ENCODE assay signal across 12 mouse cellular contexts in the genomic region with DNA sequence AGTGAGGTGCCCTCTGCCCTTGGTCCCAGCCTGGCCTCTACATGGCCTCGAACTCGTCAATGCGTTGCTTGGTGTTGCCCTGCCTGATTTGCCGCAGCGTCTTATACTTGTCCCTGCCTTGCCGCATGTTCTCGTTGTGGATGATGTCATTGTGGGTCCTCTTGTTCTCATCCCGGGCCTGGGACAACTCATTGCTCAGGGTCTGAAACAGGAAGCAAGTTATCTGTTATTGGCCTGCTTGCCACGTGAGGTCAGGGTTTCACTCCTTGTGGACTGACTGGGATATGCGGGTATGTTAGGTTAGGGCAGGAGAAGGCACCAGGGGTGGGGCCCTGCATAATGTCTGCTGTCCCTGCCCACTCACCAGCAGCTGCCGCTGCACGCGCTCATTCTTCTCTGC. TPM values are rescaled to one million over a fixed set of nuclear protein-coding genes. Genes with fewer than 3 reads are reported as not detected.
DNase-seq lines count a peak whose midpoint lies in the region; ATAC-seq and TF ChIP-seq lines count a peak whose summit lies in the region.
"Had no signal": no experiment of that assay in that cellular context is flagged by ENCODE, and none has a peak within 500 bp of the region (broad histone marks: within the 10 kb centered on the region; RNA-seq: fewer than 3 reads in every experiment).

No protein-coding gene starts in this region.

- H3K27me3 ChIP-seq in heart, embryonic 10.5 days (ENCODE audit: insufficient read depth, poor library complexity, severe bottlenecking), result no peaks in the 10 kb centered on the region
- no peaks in the 10 kb centered on the region for H3K27me3 ChIP-seq in lung, postnatal 0 days (replicated peaks; ENCODE audit: insufficient read depth, low read length)
- no peaks in the 10 kb centered on the region for H3K27me3 ChIP-seq in liver, embryonic 11.5 days (replicated peaks; ENCODE audit: control insufficient read depth, insufficient read depth, low read length)
- H3K27me3 ChIP-seq: heart, embryonic 12.5 days; liver, embryonic 13.5 days had no signal

- no peak for ATAC-seq in lung, postnatal 0 days
- no peak for ATAC-seq in liver, embryonic 11.5 days (replicated peaks; ENCODE audit: low FRiP score)

- H3K4me1 ChIP-seq in heart, embryonic 10.5 days, result peaks cover 50% of the 10 kb centered on the region
- peaks cover 11% of the 10 kb centered on the region; the same call in 1 of the 2 replicates for H3K4me1 ChIP-seq in lung, postnatal 0 days (ENCODE audit: insufficient read depth, low read depth, low read length)
- peaks cover 5% of the 10 kb centered on the region for H3K4me1 ChIP-seq in liver, embryonic 11.5 days (replicated peaks; ENCODE audit: control insufficient read depth, insufficient read depth, low read length)

- DNase-seq in heart, embryonic 10.5 days (ENCODE audit: low spot score), result peak; percentile 74
- no peak for DNase-seq in heart, adult 8-10 months (ENCODE audit: low spot score)
- DNase-seq in lung, postnatal 0 days (ENCODE audit: low spot score), result no peak
- DNase-seq in lung, postnatal 25 days (ENCODE audit: low spot score), result no peak
- peak; percentile 17 for DNase-seq in thymus, postnatal 4 days
- DNase-seq in thymus, adult 18-20 months, result no peak
- DNase-seq in liver, embryonic 11.5 days (ENCODE audit: low spot score), result peak; percentile 27
- DNase-seq in gastrocnemius, adult 2 months, result no peak
- DNase-seq: cerebellum, adult 9-10 months; liver, embryonic 13.5 days had no signal

- 86% methylated on average over 13 of the region's 13 CpGs for WGBS in heart, embryonic 10.5 days
- WGBS in lung, postnatal 0 days, result 86% methylated on average over 13 of the region's 13 CpGs
- WGBS in liver, embryonic 11.5 days, result 81% methylated on average over 13 of the region's 13 CpGs

- intact Hi-C loops in gastrocnemius, adult 2 months (cut with DNase I), result no loop called here

- no peak overlapping the region for H3K4me3 ChIP-seq in heart, embryonic 10.5 days
- no peak overlapping the region for H3K4me3 ChIP-seq in lung, postnatal 0 days (ENCODE audit: low read depth, low read length)
- H3K4me3 ChIP-seq in liver, embryonic 11.5 days (ENCODE audit: low read depth, low read length), result no peak overlapping the region
- no peak overlapping the region for H3K4me3 ChIP-seq in gastrocnemius, adult 2 months
- H3K4me3 ChIP-seq: heart, embryonic 12.5 days; liver, embryonic 13.5 days; myocyte had no signal

- no peak overlapping the region for H3K9ac ChIP-seq in lung, postnatal 0 days (replicated peaks; ENCODE audit: low read depth)
- no peak overlapping the region for H3K9ac ChIP-seq in liver, embryonic 11.5 days (ENCODE audit: low read depth, low read length)
- H3K9ac ChIP-seq: heart, embryonic 12.5 days; liver, embryonic 13.5 days had no signal

- no peak overlapping the region for H3K4me2 ChIP-seq in lung, postnatal 0 days (replicated peaks; ENCODE audit: low read depth, low read length)
- no peak overlapping the region for H3K4me2 ChIP-seq in liver, embryonic 11.5 days
- H3K4me2 ChIP-seq: heart, embryonic 12.5 days; liver, embryonic 13.5 days had no signal

- no peak overlapping the region for H3K27ac ChIP-seq in heart, embryonic 10.5 days
- H3K27ac ChIP-seq in lung, postnatal 0 days (ENCODE audit: low read length), result no peak overlapping the region
- no peak overlapping the region for H3K27ac ChIP-seq in liver, embryonic 11.5 days (ENCODE audit: low read depth, low read length)
- no peak overlapping the region for H3K27ac ChIP-seq in gastrocnemius, adult 2 months
- H3K27ac ChIP-seq: liver, embryonic 13.5 days had no signal

- H3K9me3 ChIP-seq in heart, embryonic 10.5 days, result no peaks in the 10 kb centered on the region
- H3K9me3 ChIP-seq in lung, postnatal 0 days (ENCODE audit: low read length), result no peaks in the 10 kb centered on the region
- no peaks in the 10 kb centered on the region for H3K9me3 ChIP-seq in liver, embryonic 11.5 days (ENCODE audit: control insufficient read depth, low read length)
- H3K9me3 ChIP-seq: heart, embryonic 12.5 days; liver, embryonic 13.5 days had no signal

- TF ChIP-seq EP300 in lung, postnatal 0 days (IDR thresholded peaks at IDR 0.05), result no peak

- peaks cover 51% of the 10 kb centered on the region for H3K36me3 ChIP-seq in heart, embryonic 10.5 days
- H3K36me3 ChIP-seq in lung, postnatal 0 days (ENCODE audit: insufficient read depth, low read length), result peaks cover 23% of the 10 kb centered on the region
- peaks cover 28% of the 10 kb centered on the region for H3K36me3 ChIP-seq in liver, embryonic 11.5 days (ENCODE audit: control insufficient read depth, insufficient read depth, low read length)

- TF ChIP-seq CTCF in lung, postnatal 0 days (IDR thresholded peaks at IDR 0.05), result peak; percentile 8; the same call in 1 of the 2 replicates
- TF ChIP-seq CTCF in gastrocnemius, adult 2 months (IDR thresholded peaks at IDR 0.05), result no peak

RNA-seq across cellular contexts. Expression of gene Ezr, which starts 43.3 kb away (rescaled TPM):
- polyA plus RNA-seq in heart, embryonic 10.5 days (2016; fragmentation: Nextera tagmentation; extraction: Ambion mirVana), result 121 and 125 TPM in 2 replicates
- 10 to 100 TPM; 29.1 to 38.7 (median 33.9) TPM for total RNA-seq in heart, adult 8-10 months (2022)
- 275 and 288 TPM in 2 replicates for polyA plus RNA-seq in lung, postnatal 0 days (2015; fragmentation: Nextera tagmentation; extraction: Ambion mirVana)
- 96.2 and 97.3 TPM in 2 replicates for polyA plus RNA-seq in liver, embryonic 11.5 days (2014; fragmentation: Nextera tagmentation; extraction: Ambion mirVana)
- 1 to 10 TPM; 1.5 to 1.9 TPM for total RNA-seq in gastrocnemius, adult 2 months (2021)

Comparison
In these comparisons a context has a peak if more than half of its experiments do, and no peak if none do; other contexts are left out.
1. DNase-seq: peak in heart, embryonic 10.5 days (single experiment), thymus, postnatal 4 days (single experiment) and liver, embryonic 11.5 days (single experiment); none in heart, adult 8-10 months (single experiment), lung, postnatal 0 days (single experiment), lung, postnatal 25 days (single experiment), thymus, adult 18-20 months (0 of 2) and gastrocnemius, adult 2 months (single experiment).